Mouse (Mus musculus) embryonic facial prominence, embryonic 15.5 days (tissue): Measurements from ENCODE around the gene Tmed6. TPM values are rescaled to one million over a fixed set of nuclear protein-coding genes. Genes with fewer than 3 reads are reported as not detected.

Experiments used
- ATAC-seq: fragments of 200-750 bp; cut with Nextera tagmentation; 2 replicates; pipeline ENCODE4 v1.8.0; 2017; ENCODE audit warnings: low read depth, moderate TSS enrichment; ENCODE audit not compliant: insufficient number of reproducible peaks, low FRiP score, low TSS enrichment
- H3K27ac ChIP-seq: fragments of 300-500 bp; sonication (generic); replicated peaks from 2 replicates; pipeline ENCODE4 v1.5.1; 2015; ENCODE audit warnings: mild to moderate bottlenecking, inconsistent platforms
- H3K27me3 ChIP-seq: fragments of 300-500 bp; sonication (generic); 2 replicates; pipeline ENCODE4 v1.6.1; 2015; ENCODE audit warnings: inconsistent platforms
- H3K36me3 ChIP-seq: fragments of 300-500 bp; sonication (generic); 2 replicates; pipeline ENCODE4 v1.6.1; 2015; ENCODE audit warnings: mild to moderate bottlenecking, inconsistent platforms
- H3K4me1 ChIP-seq: fragments of 300-500 bp; sonication (generic); 2 replicates; pipeline ENCODE4 v1.6.1; 2015; ENCODE audit warnings: inconsistent platforms
- H3K4me2 ChIP-seq: fragments of 300-500 bp; sonication (generic); replicated peaks from 2 replicates; pipeline ENCODE4 v1.6.1; 2015; ENCODE audit warnings: mild to moderate bottlenecking, inconsistent platforms
- H3K4me3 ChIP-seq: fragments of 300-500 bp; sonication (generic); replicated peaks from 2 replicates; pipeline ENCODE4 v1.5.1; 2015; ENCODE audit warnings: mild to moderate bottlenecking, inconsistent platforms
- H3K9ac ChIP-seq: fragments of 300-500 bp; sonication (generic); 2 replicates; pipeline ENCODE4 v1.6.1; 2015; ENCODE audit warnings: inconsistent platforms
- H3K9me3 ChIP-seq: fragments of 300-500 bp; sonication (generic); replicated peaks from 2 replicates; pipeline ENCODE4 v1.6.1; 2016; ENCODE audit warnings: inconsistent platforms
- WGBS: fragments of 180-500 bp; shearing (Covaris S2); methylation state at CpG from one replicate; pipeline ENCODE4 v1.1.7; 2015; 5-methylcytosine and 5-hydroxymethylcytosine counted together
- polyA plus RNA-seq: library from polyadenylated mRNA; unstranded; fragments of >200 nt; fragmentation: Nextera tagmentation; extraction: Ambion mirVana; gene quantifications from 2 replicates; pipeline ENCODE4 v1.2.1, GENCODE M21; 2015

Gene Tmed6
- polyA plus RNA-seq, 1 experiment from 2014 or later, result not detected

DNA sequence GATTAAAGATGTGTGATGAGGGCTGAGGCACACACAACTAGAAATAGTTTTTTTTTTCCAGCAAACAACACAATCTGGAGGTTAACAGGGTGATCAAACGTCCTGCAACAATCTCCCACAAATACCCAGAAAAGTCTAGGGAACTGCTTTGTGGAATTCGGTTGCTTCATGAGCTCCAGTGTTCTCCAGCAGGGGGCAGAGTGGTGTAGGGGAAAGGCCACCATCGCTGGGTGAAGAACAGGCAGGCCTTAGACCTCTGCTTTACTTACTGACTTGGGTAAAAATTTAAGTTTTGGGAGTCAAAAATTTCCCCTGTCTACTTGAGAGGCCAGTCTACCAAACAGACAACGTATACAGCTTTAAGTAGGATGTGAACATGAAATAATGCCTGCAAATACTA lies 39.1 kb upstream of the Tmed6 start:
- H3K9me3 ChIP-seq, result no peaks in the 10 kb centered on the region
- H3K4me1 ChIP-seq, result no peaks in the 10 kb centered on the region
- no peaks in the 10 kb centered on the region for H3K36me3 ChIP-seq
- H3K27me3 ChIP-seq, result no peaks in the 10 kb centered on the region
- WGBS, result 10% methylated on average over 4 of the region's 4 CpGs
- H3K4me3 ChIP-seq, result no peak overlapping the region
- no peak overlapping the region for H3K4me2 ChIP-seq
- H3K27ac ChIP-seq, result no peak overlapping the region
- H3K9ac ChIP-seq, result no peak overlapping the region
- no peak for ATAC-seq

DNA sequence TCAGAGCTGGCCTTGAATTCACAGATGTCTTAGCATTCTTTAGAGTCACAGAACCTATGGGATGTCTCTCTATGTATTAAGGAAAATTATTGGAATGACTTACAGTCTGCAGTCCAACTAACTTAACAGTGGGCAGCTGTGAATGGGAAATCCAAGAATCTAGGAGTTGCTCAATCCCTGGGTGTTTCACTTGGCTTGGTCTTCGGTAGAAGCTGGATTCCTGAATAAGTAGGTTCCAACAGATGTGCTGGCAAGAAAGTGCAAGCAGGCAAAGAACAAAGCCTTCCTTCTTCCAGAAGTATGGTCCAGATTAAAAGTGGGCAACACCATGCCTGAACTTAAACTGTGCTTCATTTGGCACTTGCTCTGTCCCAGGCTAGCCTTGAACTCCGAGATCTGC lies 35.2 kb upstream of the Tmed6 start:
- no peaks in the 10 kb centered on the region for H3K9me3 ChIP-seq
- 0 out of 2 replicates have a peak overlapping the region, but pooled peaks have one; percentile 17 for H3K27ac ChIP-seq
- H3K4me1 ChIP-seq, result 0 out of 2 replicates have a peak, but pooled peaks cover 4% of the 10 kb centered on the region
- no peak for ATAC-seq
- no peak overlapping the region for H3K9ac ChIP-seq
- H3K4me3 ChIP-seq, result no peak overlapping the region
- H3K27me3 ChIP-seq, result no peaks in the 10 kb centered on the region
- H3K36me3 ChIP-seq, result no peaks in the 10 kb centered on the region
- WGBS, result 49% methylated on average over 2 of the region's 2 CpGs
- no peak overlapping the region for H3K4me2 ChIP-seq

DNA sequence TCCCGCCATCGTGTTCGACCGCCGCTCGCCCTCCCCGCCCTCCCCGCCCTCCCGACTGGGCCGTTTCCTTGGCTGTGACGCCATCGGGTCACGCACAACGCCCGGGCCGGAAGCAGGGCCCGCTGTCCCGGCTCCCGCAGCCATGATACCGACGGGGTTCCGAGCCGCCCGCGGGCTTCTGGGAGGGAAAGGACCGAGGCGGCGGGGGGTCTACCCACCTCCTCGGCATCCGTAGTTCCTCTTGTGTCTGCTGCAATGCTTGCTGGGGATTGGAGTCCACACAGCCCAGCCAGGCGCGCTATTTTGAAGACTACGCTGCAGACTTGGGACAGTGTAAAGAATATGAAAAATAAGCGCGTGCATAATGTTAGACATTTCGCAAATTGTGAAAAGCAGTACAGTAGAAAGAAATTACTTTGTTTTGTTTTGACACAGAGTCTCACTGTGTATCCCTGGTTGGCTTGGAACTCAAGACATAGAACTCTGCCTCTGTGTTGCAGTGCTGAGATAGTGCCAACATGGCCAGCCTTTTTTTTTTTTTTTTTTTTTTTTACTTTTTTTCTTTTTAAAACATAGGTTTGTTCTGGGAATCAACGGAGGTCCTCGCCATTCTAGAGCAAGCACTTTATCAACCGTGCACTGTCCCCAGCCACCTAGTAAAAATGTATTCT lies 31.1 kb upstream of the Tmed6 start, which contains the start of gene Terf2:
Gene Terf2 (minus strand): TSS at position 182 of the 671 bp plus-strand sequence.
- Histone ChIP-seq H3K27me3 (no peaks in the 10 kb centered on the region), H3K9ac (peak within 1 kb of the TSS; percentile 78), H3K4me3 (peak within 1 kb of the TSS; percentile 86), H3K4me1 (peaks cover 22% of the 10 kb centered on the region), H3K36me3 (peaks cover 11% of the 10 kb centered on the region; the same call in 1 of the 2 replicates), H3K27ac (peak within 1 kb of the TSS; percentile 93), H3K9me3 (no peaks in the 10 kb centered on the region), H3K4me2 (peak within 1 kb of the TSS; percentile 56)
- ATAC-seq, result peak; percentile 95
- WGBS, result 4% methylated on average over 39 of the region's 39 CpGs

DNA sequence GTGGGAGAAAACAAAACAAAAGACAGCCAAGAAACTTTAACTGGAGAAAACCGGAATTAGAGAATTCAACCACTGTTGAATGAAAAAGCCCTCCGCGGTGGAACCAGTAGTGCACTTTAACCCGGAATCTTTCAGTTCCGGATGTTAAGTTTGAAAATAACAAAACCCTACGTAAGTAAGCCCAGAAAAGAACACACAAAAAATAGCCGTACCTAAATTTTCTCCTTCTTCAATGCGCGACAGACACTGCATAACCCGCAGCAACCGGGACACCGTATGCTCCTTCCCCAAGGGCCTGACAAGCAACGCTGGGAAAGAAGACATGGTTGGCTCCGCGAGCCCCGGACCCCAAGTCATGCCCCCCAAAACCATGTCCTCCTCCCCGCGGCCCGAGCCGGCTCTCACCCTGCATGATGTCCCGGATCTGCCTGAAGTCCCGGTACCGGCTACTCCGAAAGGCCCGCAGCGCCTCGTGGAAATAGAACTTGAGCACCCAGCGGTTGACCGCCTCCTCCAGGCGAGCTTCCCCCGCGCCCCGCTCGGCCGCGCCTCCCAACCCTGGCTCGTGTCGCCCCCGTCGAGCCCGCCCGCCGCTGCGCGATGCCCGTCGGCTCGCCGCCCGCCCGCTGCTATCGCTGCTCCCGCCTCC lies 30.4 kb upstream of the Tmed6 start:
- H3K4me3 ChIP-seq, result peak overlapping the region; percentile 86
- H3K4me2 ChIP-seq, result peak overlapping the region; percentile 56
- no peaks in the 10 kb centered on the region for H3K9me3 ChIP-seq
- H3K9ac ChIP-seq, result peak overlapping the region; percentile 78
- peaks cover 22% of the 10 kb centered on the region for H3K4me1 ChIP-seq
- peak overlapping the region; percentile 93 for H3K27ac ChIP-seq
- H3K36me3 ChIP-seq, result peaks cover 15% of the 10 kb centered on the region
- no peaks in the 10 kb centered on the region for H3K27me3 ChIP-seq
- under 1% methylated on average over 52 of the region's 53 CpGs for WGBS
- peak; percentile 83 for ATAC-seq

DNA sequence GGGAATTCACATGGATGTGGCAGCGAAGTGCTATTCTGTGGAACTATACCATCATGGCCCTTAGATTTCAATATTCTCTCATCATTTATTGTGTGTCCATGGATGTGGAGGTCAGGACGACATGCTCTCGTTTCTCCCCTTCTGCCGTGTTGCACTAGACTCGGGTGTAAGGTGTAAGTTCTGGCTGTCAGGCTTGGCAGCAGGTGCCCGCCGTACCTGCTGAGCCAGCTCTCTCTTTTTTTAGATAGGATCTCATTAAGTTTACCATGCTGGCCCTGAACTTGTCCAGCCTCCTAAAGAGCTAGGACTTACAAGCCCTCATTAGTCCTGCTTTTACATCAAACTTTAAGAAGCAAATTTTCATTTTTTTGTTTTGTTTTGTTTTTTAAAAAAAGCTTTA lies 25.1 kb upstream of the Tmed6 start:
- H3K36me3 ChIP-seq, result peaks cover 58% of the 10 kb centered on the region
- H3K4me1 ChIP-seq, result peaks cover 17% of the 10 kb centered on the region
- no peak overlapping the region for H3K9ac ChIP-seq
- H3K4me2 ChIP-seq, result no peak overlapping the region
- WGBS, result 83% methylated on average over 7 of the region's 7 CpGs
- ATAC-seq, result no peak
- H3K4me3 ChIP-seq, result no peak overlapping the region
- H3K9me3 ChIP-seq, result no peaks in the 10 kb centered on the region
- H3K27me3 ChIP-seq, result no peaks in the 10 kb centered on the region
- no peak overlapping the region for H3K27ac ChIP-seq

DNA sequence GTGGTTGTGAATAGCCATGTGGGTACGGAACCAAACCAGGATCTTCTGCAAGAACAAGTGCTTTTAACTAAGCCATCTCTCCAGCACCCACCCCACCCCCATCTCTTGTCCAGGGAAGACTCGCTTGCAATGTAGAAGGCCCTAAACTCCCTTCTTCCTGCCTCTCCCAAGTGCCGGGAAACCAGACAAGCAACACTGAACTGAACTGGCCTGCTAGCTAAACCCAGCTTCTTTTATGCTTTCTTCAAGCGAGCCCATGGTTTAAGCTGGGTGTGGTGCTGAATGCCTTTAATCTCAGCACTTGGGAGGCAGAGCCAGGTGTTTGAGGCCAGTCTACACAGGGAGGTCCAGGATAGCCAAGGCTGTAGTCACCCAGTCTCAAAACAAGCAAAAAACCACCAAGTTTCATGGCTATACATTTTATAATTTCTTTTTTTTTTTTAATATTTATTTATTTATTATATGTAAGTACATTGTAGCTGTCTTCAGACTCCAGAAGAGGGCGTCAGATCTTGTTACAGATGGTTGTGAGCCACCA lies 23.2 kb upstream of the Tmed6 start:
- Histone ChIP-seq H3K9me3 (no peaks in the 10 kb centered on the region), H3K27me3 (no peaks in the 10 kb centered on the region), H3K27ac (no peak overlapping the region), H3K4me2 (no peak overlapping the region), H3K9ac (no peak overlapping the region), H3K4me3 (no peak overlapping the region), H3K36me3 (peaks cover 67% of the 10 kb centered on the region), H3K4me1 (no peaks in the 10 kb centered on the region)
- no peak for ATAC-seq
- WGBS, result 91% methylated on average over 5 of the region's 5 CpGs

DNA sequence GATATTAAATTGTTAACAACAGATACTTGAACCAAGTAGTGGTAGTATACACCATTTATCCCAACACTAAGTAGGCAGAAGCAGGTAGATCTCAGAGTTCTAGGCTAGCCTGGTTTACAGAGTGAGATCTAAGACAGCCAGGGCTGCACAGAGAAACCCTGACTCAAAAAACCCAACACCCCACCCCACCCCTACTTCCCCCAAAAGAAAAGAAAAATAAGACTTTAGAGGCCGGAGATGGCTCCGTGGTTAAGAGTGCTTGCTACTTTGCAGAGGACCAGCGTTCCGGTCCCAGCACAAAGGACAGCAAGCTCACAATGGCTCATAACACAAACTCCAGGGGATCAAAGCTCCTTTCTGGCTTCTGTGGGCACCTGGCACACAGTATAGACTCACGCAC lies 20.6 kb upstream of the Tmed6 start:
- Histone ChIP-seq H3K9ac (no peak overlapping the region), H3K27ac (no peak overlapping the region), H3K27me3 (no peaks in the 10 kb centered on the region), H3K36me3 (peaks cover 79% of the 10 kb centered on the region), H3K4me2 (no peak overlapping the region), H3K4me1 (no peaks in the 10 kb centered on the region), H3K4me3 (no peak overlapping the region), H3K9me3 (no peaks in the 10 kb centered on the region)
- 93% methylated on average over 5 of the region's 5 CpGs for WGBS
- no peak for ATAC-seq

DNA sequence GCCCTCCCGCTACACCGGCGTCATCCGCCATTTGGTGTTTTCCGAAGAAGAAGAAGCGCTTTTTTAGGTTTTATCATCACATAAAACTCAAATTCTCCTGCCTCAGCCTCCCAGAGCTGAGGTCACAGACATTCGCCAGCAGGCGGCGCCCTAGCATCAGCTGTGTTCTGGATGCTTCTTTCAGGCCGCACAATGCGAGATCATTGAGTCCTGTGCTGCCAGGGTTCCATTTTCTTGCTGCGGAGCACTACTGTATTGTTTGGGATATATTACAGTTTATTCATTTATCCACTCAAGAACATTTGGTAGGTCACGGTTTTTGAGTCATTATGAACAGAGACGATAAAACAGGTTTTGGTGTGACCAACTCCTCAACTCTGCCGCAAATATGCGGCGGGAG lies 19.9 kb upstream of the Tmed6 start:
- ATAC-seq, result no peak
- no peak overlapping the region for H3K9ac ChIP-seq
- 97% methylated on average over 17 of the region's 17 CpGs for WGBS

DNA sequence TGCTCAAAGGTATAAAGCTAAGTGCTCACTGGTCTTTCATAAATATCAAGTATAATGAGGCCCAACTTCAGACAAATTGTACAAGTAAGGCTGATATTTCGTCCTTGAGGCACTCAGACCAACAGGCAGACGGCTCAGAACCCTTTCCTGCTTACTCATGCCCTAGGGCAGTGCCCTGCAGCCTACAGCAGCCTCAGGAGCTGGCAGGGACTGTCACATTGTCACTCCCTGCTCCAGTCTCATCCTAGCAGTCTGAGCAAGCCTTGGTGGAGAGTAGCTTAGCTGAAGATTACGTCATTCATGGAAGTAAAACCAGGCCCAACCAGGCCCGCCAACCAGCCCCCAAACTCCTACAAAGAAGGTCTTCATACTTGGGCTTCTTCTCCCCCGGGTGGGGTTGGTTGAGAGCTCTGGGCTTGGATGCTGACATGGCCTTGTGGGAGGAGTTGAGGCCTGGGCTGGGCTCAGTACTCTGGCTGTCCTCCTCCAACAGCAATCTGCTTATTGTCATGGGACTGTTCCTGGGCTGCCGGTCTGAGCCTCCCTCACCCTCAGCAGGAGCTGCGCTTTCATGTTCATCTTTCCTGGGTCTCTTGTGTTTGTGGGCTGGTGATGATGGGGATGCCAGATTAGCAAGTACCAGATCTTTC lies 10.9 kb upstream of the Tmed6 start:
- ATAC-seq, result no peak
- H3K27ac ChIP-seq, result no peak overlapping the region
- H3K4me3 ChIP-seq, result no peak overlapping the region
- WGBS, result 82% methylated on average over 7 of the region's 7 CpGs
- H3K36me3 ChIP-seq, result peaks cover 88% of the 10 kb centered on the region
- H3K27me3 ChIP-seq, result no peaks in the 10 kb centered on the region
- no peak overlapping the region for H3K9ac ChIP-seq
- H3K4me1 ChIP-seq, result no peaks in the 10 kb centered on the region; the same call in 1 of the 2 replicates
- H3K9me3 ChIP-seq, result no peaks in the 10 kb centered on the region
- no peak overlapping the region for H3K4me2 ChIP-seq

More for the DNA sequence above, 19.9 kb upstream of the Tmed6 start:
- peaks cover 79% of the 10 kb centered on the region for H3K36me3 ChIP-seq
- H3K27ac ChIP-seq, result no peak overlapping the region
- no peak overlapping the region for H3K4me2 ChIP-seq
- H3K4me3 ChIP-seq, result no peak overlapping the region
- no peaks in the 10 kb centered on the region for H3K4me1 ChIP-seq
- no peaks in the 10 kb centered on the region for H3K27me3 ChIP-seq
- H3K9me3 ChIP-seq, result no peaks in the 10 kb centered on the region

DNA sequence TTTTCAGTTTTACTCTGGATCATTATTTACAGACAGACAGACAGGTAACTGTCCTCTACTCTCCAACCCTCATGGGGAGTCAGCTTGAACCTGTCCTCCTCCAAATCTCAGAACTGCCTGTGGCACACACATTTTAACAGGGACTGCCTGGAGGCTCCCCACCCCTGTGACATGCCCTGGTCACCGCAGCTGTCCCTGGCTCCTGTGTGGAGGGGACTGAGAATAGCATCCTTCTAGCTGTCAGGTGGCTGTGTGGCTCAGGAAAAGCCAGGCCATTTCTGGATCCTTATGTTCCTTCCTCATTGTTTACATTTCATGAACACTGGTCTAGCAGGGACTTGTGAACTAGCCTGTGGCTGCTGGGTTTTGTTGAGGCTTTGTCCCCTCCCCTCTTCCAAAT lies 8.7 kb upstream of the Tmed6 start:
- H3K27ac ChIP-seq, result no peak overlapping the region
- no peak overlapping the region for H3K4me3 ChIP-seq
- H3K9ac ChIP-seq, result no peak overlapping the region
- no peaks in the 10 kb centered on the region for H3K27me3 ChIP-seq
- no peak for ATAC-seq
- no peaks in the 10 kb centered on the region for H3K9me3 ChIP-seq
- H3K4me2 ChIP-seq, result no peak overlapping the region
- 95% methylated on average over 1 of the region's 1 CpGs for WGBS
- peaks cover 86% of the 10 kb centered on the region for H3K36me3 ChIP-seq
- no peaks in the 10 kb centered on the region; the same call in 1 of the 2 replicates for H3K4me1 ChIP-seq

DNA sequence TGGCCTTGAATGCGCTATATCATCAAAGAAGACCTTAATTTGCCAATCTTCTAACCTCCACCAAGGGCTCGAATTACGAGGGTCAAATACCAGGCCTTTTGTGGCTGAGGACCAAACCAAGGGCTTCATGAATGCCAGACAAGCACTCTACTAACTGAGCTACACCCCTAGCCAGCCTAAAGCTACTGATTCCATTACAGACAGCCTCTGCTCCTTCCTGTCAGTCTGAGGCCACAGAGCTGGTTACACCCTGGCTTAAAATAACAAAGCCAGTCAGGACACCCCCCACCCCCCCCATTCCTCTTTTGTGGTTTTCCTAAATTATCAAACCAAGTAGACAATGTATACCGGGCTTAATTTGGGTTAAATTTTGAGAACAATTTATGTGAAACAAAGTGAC lies 8.3 kb upstream of the Tmed6 start:
- no peaks in the 10 kb centered on the region for H3K27me3 ChIP-seq
- no peak overlapping the region for H3K4me2 ChIP-seq
- 67% methylated on average over 4 of the region's 4 CpGs for WGBS
- no peak; the same call in 1 of the 2 replicates for ATAC-seq
- no peak overlapping the region for H3K9ac ChIP-seq
- no peak overlapping the region for H3K4me3 ChIP-seq
- H3K9me3 ChIP-seq, result no peaks in the 10 kb centered on the region
- H3K27ac ChIP-seq, result no peak overlapping the region
- peaks cover 82% of the 10 kb centered on the region for H3K36me3 ChIP-seq
- no peaks in the 10 kb centered on the region; the same call in 1 of the 2 replicates for H3K4me1 ChIP-seq
